Mouse (Mus musculus) stomach, embryonic 14.5 days (tissue): ENCODE measurements around the gene Zdhhc22. TPM values are rescaled to one million over a fixed set of nuclear protein-coding genes. Genes with fewer than 3 reads are reported as not detected.

Source experiments
- ATAC-seq: fragments of 200-750 bp; cut with Nextera tagmentation; 2 replicates; pipeline ENCODE4 v1.8.0; 2017; ENCODE audit warnings: low read depth, moderate TSS enrichment; ENCODE audit not compliant: insufficient number of reproducible peaks, insufficient read depth, low FRiP score
- H3K27ac ChIP-seq: fragments of 300-500 bp; sonication (generic); 2 replicates; pipeline ENCODE4 v1.5.1; 2014; ENCODE audit warnings: mild to moderate bottlenecking, low read length, moderate library complexity, mixed read lengths
- H3K27me3 ChIP-seq: fragments of 300-500 bp; sonication (generic); 2 replicates; pipeline ENCODE4 v1.6.1; 2014; ENCODE audit warnings: low read length, control low read depth, mixed read lengths; ENCODE audit not compliant: control insufficient read depth, insufficient read depth
- H3K36me3 ChIP-seq: fragments of 300-500 bp; sonication (generic); 2 replicates; pipeline ENCODE4 v1.6.1; 2014; ENCODE audit warnings: mild to moderate bottlenecking, control low read depth, low read length, moderate library complexity, mixed read lengths; ENCODE audit not compliant: control insufficient read depth, insufficient read depth
- H3K4me1 ChIP-seq: fragments of 300-500 bp; sonication (generic); 2 replicates; pipeline ENCODE4 v1.6.1; 2014; ENCODE audit warnings: low read length, control low read depth, mixed read lengths; ENCODE audit not compliant: control insufficient read depth, insufficient read depth
- H3K4me2 ChIP-seq: fragments of 300-500 bp; sonication (generic); replicated peaks from 2 replicates; pipeline ENCODE4 v1.6.1; 2014; ENCODE audit warnings: low read depth, low read length, control low read depth
- H3K4me3 ChIP-seq: fragments of 300-500 bp; sonication (generic); 2 replicates; pipeline ENCODE4 v1.5.1; 2014; ENCODE audit warnings: low read depth, low read length, control low read depth
- H3K9ac ChIP-seq: fragments of 300-500 bp; sonication (generic); replicated peaks from 2 replicates; pipeline ENCODE4 v1.6.1; 2014; ENCODE audit warnings: low read depth, mild to moderate bottlenecking, control low read depth, low read length, moderate library complexity, mixed read lengths
- H3K9me3 ChIP-seq: fragments of 300-500 bp; sonication (generic); 2 replicates; pipeline ENCODE4 v1.6.1; 2016; ENCODE audit warnings: low read depth, low read length, control low read depth; ENCODE audit not compliant: control insufficient read depth
- WGBS: fragments of 180-500 bp; shearing (Covaris S2); extraction: QIAGEN DNeasy Blood & Tissue Kit; methylation state at CpG from one replicate; pipeline ENCODE4 v1.1.7; 2014; 5-methylcytosine and 5-hydroxymethylcytosine counted together
- polyA plus RNA-seq: library from polyadenylated mRNA; unstranded; fragments of >200 nt; fragmentation: Nextera tagmentation; extraction: Ambion mirVana; gene quantifications from 2 replicates; pipeline ENCODE4 v1.2.1, GENCODE M21; 2014

Gene Zdhhc22
- polyA plus RNA-seq, 1 experiment from 2014 or later = 0.61 TPM

DNA sequence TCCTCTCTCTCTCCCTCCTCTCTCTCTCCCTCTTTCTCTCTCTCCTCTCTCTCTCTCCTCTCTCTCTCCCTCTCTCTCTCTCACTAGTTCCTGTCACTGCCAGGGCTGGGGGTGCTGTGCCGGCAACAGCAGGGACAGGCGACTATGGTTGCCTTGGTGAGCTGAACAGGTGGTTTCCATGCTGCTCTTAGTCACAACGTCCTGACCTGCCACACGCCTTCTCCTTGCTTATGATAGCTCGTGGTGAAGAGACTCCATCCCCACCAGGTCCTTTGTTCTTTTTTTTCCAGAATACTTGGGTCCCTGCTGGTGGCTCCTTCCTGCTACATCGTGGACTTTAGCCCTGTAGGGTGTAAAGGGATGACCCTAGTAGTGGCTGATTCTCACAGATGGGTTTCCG is 12.0 kb upstream of the Zdhhc22 start:
- H3K4me3 ChIP-seq = no peak overlapping the region
- no peak overlapping the region for H3K27ac ChIP-seq
- H3K4me1 ChIP-seq = no peaks in the 10 kb centered on the region
- H3K9me3 ChIP-seq = no peaks in the 10 kb centered on the region
- no peak for ATAC-seq
- no peaks in the 10 kb centered on the region for H3K27me3 ChIP-seq
- WGBS = 52% methylated on average over 7 of the region's 7 CpGs
- H3K36me3 ChIP-seq = no peaks in the 10 kb centered on the region
- no peak overlapping the region for H3K9ac ChIP-seq
- no peak overlapping the region for H3K4me2 ChIP-seq

DNA sequence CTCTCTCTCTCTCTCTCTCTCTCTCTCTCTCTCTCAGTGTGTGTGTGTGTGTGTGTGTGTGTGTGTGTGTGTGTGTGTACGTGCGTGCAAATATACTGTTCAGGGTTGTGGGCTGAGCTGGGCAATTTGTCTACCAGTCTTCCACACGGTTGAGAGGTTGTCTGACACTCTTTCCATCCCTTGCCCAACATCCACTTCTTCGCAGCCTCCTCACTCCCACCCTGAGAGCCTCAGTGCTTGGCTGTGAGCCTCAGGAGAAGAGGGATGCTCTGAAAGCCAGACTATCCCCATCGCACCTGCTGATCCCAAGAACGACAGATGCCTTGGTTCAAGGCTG is 10.6 kb upstream of the Zdhhc22 start:
- H3K4me1 ChIP-seq = no peaks in the 10 kb centered on the region
- WGBS = 42% methylated on average over 6 of the region's 6 CpGs
- no peaks in the 10 kb centered on the region for H3K9me3 ChIP-seq
- H3K4me3 ChIP-seq = no peak overlapping the region
- no peak for ATAC-seq
- no peak overlapping the region for H3K9ac ChIP-seq
- H3K36me3 ChIP-seq = no peaks in the 10 kb centered on the region
- H3K27me3 ChIP-seq = no peaks in the 10 kb centered on the region
- no peak overlapping the region for H3K4me2 ChIP-seq
- H3K27ac ChIP-seq = no peak overlapping the region

DNA sequence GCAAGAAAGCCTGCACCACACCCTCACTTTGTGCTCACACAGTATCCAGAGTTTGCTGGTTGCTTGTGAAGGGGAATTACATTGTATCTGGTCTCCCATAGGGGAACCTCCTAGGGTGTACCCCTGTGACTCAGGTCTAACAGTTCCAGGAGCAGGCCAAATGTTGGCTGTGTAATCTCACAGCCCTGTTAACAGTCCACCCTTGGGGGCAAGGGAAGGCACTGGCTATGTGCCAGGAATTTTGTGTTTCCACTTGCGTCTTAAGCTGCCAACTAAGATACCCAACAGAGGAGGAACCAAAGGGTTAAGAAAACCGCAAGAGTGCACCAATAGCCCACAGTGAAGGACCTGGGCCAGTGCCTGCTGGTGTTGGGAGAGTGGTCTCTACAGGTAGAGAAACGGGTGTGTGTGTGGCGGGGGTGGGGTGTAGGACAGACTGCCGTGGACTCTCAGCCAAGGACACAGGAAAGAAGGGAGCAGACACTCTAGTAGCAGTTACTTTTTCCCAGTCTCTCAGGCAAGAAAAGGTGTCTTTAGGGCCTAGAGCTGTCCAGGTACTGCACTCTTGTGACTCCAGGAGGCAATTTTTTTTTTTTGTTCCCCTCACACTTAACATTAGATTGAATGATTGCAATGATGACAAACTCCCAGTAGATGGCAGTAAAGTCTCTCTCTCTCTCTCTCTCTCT is 10.1 kb upstream of the Zdhhc22 start:
- WGBS = 48% methylated on average over 5 of the region's 5 CpGs
- H3K27me3 ChIP-seq = no peaks in the 10 kb centered on the region
- no peaks in the 10 kb centered on the region for H3K4me1 ChIP-seq
- H3K36me3 ChIP-seq = no peaks in the 10 kb centered on the region
- ATAC-seq = no peak
- H3K9ac ChIP-seq = no peak overlapping the region
- no peak overlapping the region for H3K4me2 ChIP-seq
- no peak overlapping the region for H3K27ac ChIP-seq
- H3K9me3 ChIP-seq = no peaks in the 10 kb centered on the region
- no peak overlapping the region for H3K4me3 ChIP-seq

DNA sequence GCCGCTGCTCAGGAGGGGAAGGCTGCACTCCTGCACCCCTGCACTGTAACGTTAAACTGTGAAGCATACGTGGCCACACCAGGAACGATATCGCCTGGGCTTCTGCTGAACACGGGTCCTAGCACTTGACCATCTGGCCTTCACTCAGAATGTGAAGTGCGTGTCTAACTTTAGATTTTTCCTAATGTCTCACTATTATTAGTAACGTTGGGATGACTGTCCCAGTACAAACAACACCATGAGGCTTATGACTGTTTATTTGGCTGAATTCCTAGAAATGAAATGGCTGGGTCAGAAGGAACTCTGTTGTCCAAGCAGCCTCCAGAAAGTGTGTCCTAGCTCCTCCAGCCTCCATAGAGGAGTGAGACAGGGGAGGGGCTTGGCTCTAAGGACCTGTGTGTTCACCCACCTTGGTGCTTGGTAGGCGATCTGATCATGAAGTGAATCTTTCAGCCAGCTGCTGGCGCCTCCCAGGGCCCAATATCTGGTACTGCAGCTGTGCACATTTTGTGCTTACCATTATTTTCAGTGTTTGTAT is 9.1 kb upstream of the Zdhhc22 start:
- Histone ChIP-seq H3K36me3 (no peaks in the 10 kb centered on the region), H3K9me3 (no peaks in the 10 kb centered on the region), H3K27ac (no peak overlapping the region), H3K4me3 (no peak overlapping the region), H3K4me1 (no peaks in the 10 kb centered on the region), H3K9ac (no peak overlapping the region), H3K4me2 (no peak overlapping the region), H3K27me3 (no peaks in the 10 kb centered on the region)
- ATAC-seq = no peak
- 62% methylated on average over 10 of the region's 10 CpGs for WGBS

DNA sequence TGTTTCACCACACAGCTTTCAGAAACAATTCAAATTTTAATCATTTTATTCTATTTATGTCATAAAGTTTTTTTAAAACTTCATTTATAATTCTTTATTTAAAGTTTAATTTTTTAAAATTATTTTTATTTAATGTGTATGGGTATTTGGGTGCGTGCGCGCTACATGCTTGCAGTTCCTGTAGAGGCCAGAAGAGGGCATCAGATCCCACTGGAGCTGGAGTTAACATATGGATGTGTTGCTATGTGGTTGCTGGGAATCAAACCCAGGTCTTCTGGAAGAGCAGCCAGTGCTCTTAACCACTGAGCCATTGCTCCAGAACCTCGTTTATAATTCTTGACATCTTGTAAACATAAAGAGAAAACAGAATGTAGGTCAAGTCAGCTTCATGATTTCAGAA is 8.5 kb upstream of the Zdhhc22 start:
- Histone ChIP-seq H3K4me1 (no peaks in the 10 kb centered on the region), H3K27me3 (no peaks in the 10 kb centered on the region), H3K27ac (no peak overlapping the region), H3K4me2 (no peak overlapping the region), H3K36me3 (no peaks in the 10 kb centered on the region), H3K9ac (no peak overlapping the region), H3K9me3 (no peaks in the 10 kb centered on the region), H3K4me3 (no peak overlapping the region)
- WGBS = 81% methylated on average over 4 of the region's 4 CpGs
- ATAC-seq = no peak

DNA sequence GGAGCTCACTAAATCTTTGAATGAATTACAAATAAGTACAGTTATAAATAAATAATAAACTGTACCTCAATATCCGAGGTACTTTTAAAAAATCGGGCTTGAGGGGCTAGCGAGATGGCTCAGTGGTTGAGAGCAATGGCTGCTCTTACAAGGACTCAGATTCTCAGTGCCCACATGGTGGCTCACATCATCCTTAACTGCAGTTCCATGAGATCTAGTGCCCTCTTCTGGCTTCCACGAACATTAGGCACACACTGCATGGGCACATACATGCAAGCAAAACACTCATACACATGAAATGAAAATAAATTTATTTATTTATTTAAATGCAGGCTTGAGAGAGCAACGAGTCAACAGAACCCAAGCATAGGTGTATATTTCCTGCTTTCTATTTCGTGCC is 5.7 kb upstream of the Zdhhc22 start:
- H3K36me3 ChIP-seq = no peaks in the 10 kb centered on the region
- no peaks in the 10 kb centered on the region for H3K4me1 ChIP-seq
- no peak overlapping the region for H3K4me2 ChIP-seq
- ATAC-seq = no peak
- no peak overlapping the region for H3K9ac ChIP-seq
- H3K4me3 ChIP-seq = no peak overlapping the region
- H3K27ac ChIP-seq = no peak overlapping the region
- H3K27me3 ChIP-seq = peaks cover 5% of the 10 kb centered on the region; the same call in 1 of the 2 replicates
- no peaks in the 10 kb centered on the region for H3K9me3 ChIP-seq
- WGBS = 73% methylated on average over 6 of the region's 6 CpGs

DNA sequence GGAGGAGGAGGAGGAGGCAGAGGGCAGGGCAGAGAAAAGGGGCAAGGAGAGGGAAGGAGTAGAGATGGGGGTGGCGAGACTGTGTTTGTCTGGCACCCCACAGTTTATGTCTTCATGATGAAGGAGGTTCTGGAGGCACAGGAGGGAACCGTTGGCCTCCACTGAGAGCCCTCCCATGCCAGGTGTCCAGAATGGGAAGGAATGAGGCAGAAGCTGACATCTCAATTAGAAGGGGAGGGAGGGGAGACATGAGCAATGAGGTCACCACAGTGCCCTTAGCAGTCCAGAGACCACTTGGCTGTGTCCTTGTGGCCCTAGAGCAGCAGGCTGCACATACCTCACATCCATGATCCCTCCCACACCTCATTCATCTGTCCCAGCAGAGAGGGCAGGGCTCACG is 4.5 kb upstream of the Zdhhc22 start:
- Histone ChIP-seq H3K36me3 (no peaks in the 10 kb centered on the region), H3K4me2 (no peak overlapping the region), H3K4me1 (0 out of 2 replicates have a peak, but pooled peaks cover 1% of the 10 kb centered on the region), H3K27me3 (peaks cover 16% of the 10 kb centered on the region), H3K4me3 (no peak overlapping the region), H3K9me3 (no peaks in the 10 kb centered on the region), H3K9ac (no peak overlapping the region), H3K27ac (no peak overlapping the region)
- ATAC-seq = no peak
- 50% methylated on average over 3 of the region's 3 CpGs for WGBS

DNA sequence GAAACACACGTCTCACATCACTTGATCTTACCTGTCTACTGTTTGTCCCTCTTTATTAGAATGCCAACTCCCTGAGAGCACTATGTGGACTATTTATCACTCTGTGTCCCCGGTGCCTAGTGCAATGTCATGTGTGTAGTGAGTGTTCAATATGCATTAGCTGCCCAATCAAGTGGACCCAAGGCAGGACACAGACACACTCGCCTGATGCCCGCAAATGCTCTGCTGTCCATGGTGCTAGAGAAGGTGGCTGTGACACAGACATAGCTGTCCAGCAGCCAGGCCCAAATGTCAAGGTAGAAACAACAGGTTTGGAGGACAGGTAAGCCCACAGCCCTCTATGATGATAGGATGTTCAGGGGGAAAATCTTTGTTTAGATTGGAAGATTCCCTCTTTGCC is 3.9 kb upstream of the Zdhhc22 start:
- WGBS = 32% methylated on average over 4 of the region's 4 CpGs
- Histone ChIP-seq H3K9ac (no peak overlapping the region), H3K9me3 (no peaks in the 10 kb centered on the region), H3K27ac (no peak overlapping the region), H3K4me1 (0 out of 2 replicates have a peak, but pooled peaks cover 3% of the 10 kb centered on the region), H3K27me3 (peaks cover 22% of the 10 kb centered on the region), H3K4me3 (no peak overlapping the region), H3K36me3 (no peaks in the 10 kb centered on the region), H3K4me2 (no peak overlapping the region)
- ATAC-seq = no peak

DNA sequence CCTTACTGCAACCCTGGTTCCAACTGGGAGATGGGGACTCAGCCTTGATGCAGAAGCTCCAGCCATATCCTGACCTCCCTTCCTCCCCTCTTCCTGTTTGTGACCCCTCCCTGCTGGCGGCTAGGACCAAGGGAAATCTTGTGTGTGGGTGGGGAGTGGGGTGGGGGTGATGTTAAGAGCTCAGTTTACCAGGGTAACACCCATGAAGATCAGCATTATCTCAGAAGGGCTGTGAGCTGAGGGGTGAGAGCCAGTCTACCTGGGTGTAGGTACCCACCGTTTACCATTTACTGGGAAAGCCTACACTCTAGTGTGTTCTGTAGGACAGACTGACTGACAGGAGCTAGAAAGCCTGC is 503 bp upstream of the Zdhhc22 start:
- H3K4me2 ChIP-seq = 0 out of 2 replicates have a peak overlapping the region, but pooled peaks have one; percentile 40
- H3K9me3 ChIP-seq = no peaks in the 10 kb centered on the region
- 0 out of 2 replicates have a peak, but pooled peaks cover 3% of the 10 kb centered on the region for H3K4me1 ChIP-seq
- H3K36me3 ChIP-seq = no peaks in the 10 kb centered on the region
- 43% methylated on average over 2 of the region's 2 CpGs for WGBS
- no peak overlapping the region for H3K27ac ChIP-seq
- H3K9ac ChIP-seq = no peak overlapping the region
- H3K27me3 ChIP-seq = peaks cover 40% of the 10 kb centered on the region
- H3K4me3 ChIP-seq = no peak overlapping the region
- ATAC-seq = no peak
